ENCODE assay signal across 40 mouse cellular contexts in genomic region chr1:83015329-83015879, GRCm38 (mm10). TPM values are rescaled to one million over a fixed set of nuclear protein-coding genes. Genes with fewer than 3 reads are reported as not detected.
"Had no signal": no experiment of that assay in that cellular context is flagged by ENCODE, and none has a peak within 500 bp of the region (broad histone marks: within the 10 kb centered on the region; RNA-seq: fewer than 3 reads in every experiment).

No protein-coding gene starts in this region.

- DNase-seq: gastrocnemius, postnatal 14 days; gastrocnemius, postnatal 36 days; heart, adult 18-20 months; heart, postnatal 14 days; heart, postnatal 36 days; kidney, adult 11 months; kidney, postnatal 10 days; layer of hippocampus, adult 9-11 months; layer of hippocampus, postnatal 36 days; left cerebral cortex, postnatal 4 days; liver, embryonic 13.5 days; lung, adult 18-20 months had no signal

- H3K4me1 ChIP-seq: heart, embryonic 15.5 days; hindbrain, embryonic 13.5 days; hindbrain, embryonic 15.5 days; limb, embryonic 13.5 days; limb, embryonic 15.5 days; liver, embryonic 13.5 days; liver, embryonic 15.5 days had no signal

- H3K9ac ChIP-seq: heart, embryonic 13.5 days; heart, embryonic 15.5 days; hindbrain, embryonic 13.5 days; hindbrain, embryonic 15.5 days; limb, embryonic 13.5 days; limb, embryonic 15.5 days; liver, embryonic 13.5 days; liver, embryonic 15.5 days had no signal

- H3K4me2 ChIP-seq: heart, embryonic 11.5 days; heart, embryonic 13.5 days; heart, embryonic 15.5 days; hindbrain, embryonic 13.5 days; hindbrain, embryonic 15.5 days; limb, embryonic 13.5 days; limb, embryonic 15.5 days; liver, embryonic 11.5 days; liver, embryonic 13.5 days; liver, embryonic 15.5 days had no signal

- H3K27ac ChIP-seq: heart, embryonic 13.5 days; heart, embryonic 15.5 days; hindbrain, embryonic 13.5 days; hindbrain, embryonic 15.5 days; hindbrain, postnatal 0 days; limb, embryonic 13.5 days; limb, embryonic 15.5 days; liver, embryonic 13.5 days; liver, embryonic 15.5 days had no signal

- H3K4me3 ChIP-seq: heart, embryonic 13.5 days; heart, embryonic 15.5 days; hindbrain, embryonic 13.5 days; hindbrain, embryonic 15.5 days; limb, embryonic 13.5 days; limb, embryonic 15.5 days; liver, embryonic 13.5 days; liver, embryonic 15.5 days had no signal

- H3K9me3 ChIP-seq: heart, embryonic 13.5 days; heart, embryonic 15.5 days; hindbrain, embryonic 13.5 days; hindbrain, embryonic 15.5 days; limb, embryonic 15.5 days; liver, embryonic 13.5 days; liver, embryonic 15.5 days had no signal

- H3K36me3 ChIP-seq: heart, embryonic 13.5 days; heart, embryonic 15.5 days; hindbrain, embryonic 13.5 days; hindbrain, embryonic 15.5 days; limb, embryonic 13.5 days; limb, embryonic 15.5 days; liver, embryonic 13.5 days; liver, embryonic 15.5 days had no signal

- H3K27me3 ChIP-seq: heart, embryonic 13.5 days; heart, embryonic 15.5 days; hindbrain, embryonic 13.5 days; hindbrain, embryonic 15.5 days; limb, embryonic 13.5 days; limb, embryonic 15.5 days; liver, embryonic 13.5 days; liver, embryonic 15.5 days had no signal

RNA-seq across cellular contexts. Expression of gene Gm47959, which starts 15.1 kb away (rescaled TPM):
- total RNA-seq: gastrocnemius, adult 18-20 months; gastrocnemius, adult 8-10 months; gastrocnemius, postnatal 14 days; gastrocnemius, postnatal 36 days; heart, adult 18-20 months; heart, postnatal 14 days; heart, postnatal 36 days; hematopoietic stem cell, adult 5-6 weeks; hindbrain, postnatal 0 days; layer of hippocampus, adult 18-20 months; layer of hippocampus, adult 8-10 months; layer of hippocampus, postnatal 14 days; layer of hippocampus, postnatal 36 days; left cerebral cortex, adult 18-20 months; left cerebral cortex, adult 8-10 months; left cerebral cortex, postnatal 10 days; left cerebral cortex, postnatal 25 days; left cerebral cortex, postnatal 4 days had no signal
- polyA plus RNA-seq: gonadal fat pad, adult 2 months; heart, embryonic 11.5 days; heart, embryonic 13.5 days; heart, embryonic 15.5 days; heart, postnatal 0 days; hindbrain, embryonic 11.5 days; hindbrain, embryonic 13.5 days; hindbrain, embryonic 15.5 days; hindbrain, postnatal 0 days; intestine, embryonic 14.5 days; intestine, embryonic 16.5 days; kidney, embryonic 16.5 days; large intestine, adult 2 months; limb, embryonic 11.5 days; limb, embryonic 13.5 days; limb, embryonic 15.5 days; liver, embryonic 11.5 days; liver, embryonic 13.5 days; liver, embryonic 15.5 days had no signal

RNA-seq across cellular contexts. Expression of gene Slc19a3, which starts 22.8 kb away (rescaled TPM):
- total RNA-seq: gastrocnemius, adult 18-20 months; gastrocnemius, postnatal 14 days; gastrocnemius, postnatal 36 days had no signal

RNA-seq across cellular contexts. Expression of gene Krtap28-10, which starts 26.9 kb away (rescaled TPM):
- total RNA-seq: gastrocnemius, adult 18-20 months; gastrocnemius, adult 8-10 months; gastrocnemius, postnatal 14 days; gastrocnemius, postnatal 36 days; heart, adult 18-20 months; heart, postnatal 14 days; heart, postnatal 36 days; hematopoietic stem cell, adult 5-6 weeks; hindbrain, postnatal 0 days; layer of hippocampus, adult 18-20 months; layer of hippocampus, adult 8-10 months; layer of hippocampus, postnatal 14 days; layer of hippocampus, postnatal 36 days; left cerebral cortex, adult 18-20 months; left cerebral cortex, adult 8-10 months; left cerebral cortex, postnatal 10 days; left cerebral cortex, postnatal 25 days; left cerebral cortex, postnatal 4 days had no signal
- polyA plus RNA-seq: gonadal fat pad, adult 2 months; heart, embryonic 11.5 days; heart, embryonic 13.5 days; heart, embryonic 15.5 days; heart, postnatal 0 days; hindbrain, embryonic 11.5 days; hindbrain, embryonic 13.5 days; hindbrain, embryonic 15.5 days; hindbrain, postnatal 0 days; intestine, embryonic 14.5 days; intestine, embryonic 16.5 days; kidney, embryonic 16.5 days; large intestine, adult 2 months; limb, embryonic 11.5 days; limb, embryonic 13.5 days; limb, embryonic 15.5 days; liver, embryonic 11.5 days; liver, embryonic 13.5 days; liver, embryonic 15.5 days had no signal

RNA-seq across cellular contexts. Expression of gene Gm47969, which starts 29.3 kb away (rescaled TPM):
- total RNA-seq: gastrocnemius, adult 18-20 months; gastrocnemius, adult 8-10 months; gastrocnemius, postnatal 14 days; gastrocnemius, postnatal 36 days; heart, adult 18-20 months; heart, postnatal 14 days; heart, postnatal 36 days; hematopoietic stem cell, adult 5-6 weeks; hindbrain, postnatal 0 days; layer of hippocampus, adult 18-20 months; layer of hippocampus, adult 8-10 months; layer of hippocampus, postnatal 14 days; layer of hippocampus, postnatal 36 days; left cerebral cortex, adult 18-20 months; left cerebral cortex, adult 8-10 months; left cerebral cortex, postnatal 10 days; left cerebral cortex, postnatal 25 days; left cerebral cortex, postnatal 4 days had no signal
- polyA plus RNA-seq: gonadal fat pad, adult 2 months; heart, embryonic 11.5 days; heart, embryonic 13.5 days; heart, embryonic 15.5 days; heart, postnatal 0 days; hindbrain, embryonic 11.5 days; hindbrain, embryonic 13.5 days; hindbrain, embryonic 15.5 days; hindbrain, postnatal 0 days; intestine, embryonic 14.5 days; intestine, embryonic 16.5 days; kidney, embryonic 16.5 days; large intestine, adult 2 months; limb, embryonic 11.5 days; limb, embryonic 13.5 days; limb, embryonic 15.5 days; liver, embryonic 11.5 days; liver, embryonic 13.5 days; liver, embryonic 15.5 days had no signal

RNA-seq across cellular contexts. Expression of gene A030005K14Rik, which starts 43.8 kb away (rescaled TPM):
- total RNA-seq: gastrocnemius, adult 18-20 months; gastrocnemius, adult 8-10 months; gastrocnemius, postnatal 14 days; gastrocnemius, postnatal 36 days; heart, adult 18-20 months; heart, postnatal 14 days; heart, postnatal 36 days; hematopoietic stem cell, adult 5-6 weeks; hindbrain, postnatal 0 days; layer of hippocampus, adult 18-20 months; layer of hippocampus, adult 8-10 months; layer of hippocampus, postnatal 14 days; layer of hippocampus, postnatal 36 days; left cerebral cortex, adult 18-20 months; left cerebral cortex, adult 8-10 months; left cerebral cortex, postnatal 10 days; left cerebral cortex, postnatal 25 days; left cerebral cortex, postnatal 4 days had no signal
- polyA plus RNA-seq: gonadal fat pad, adult 2 months; heart, embryonic 11.5 days; heart, embryonic 13.5 days; heart, embryonic 15.5 days; heart, postnatal 0 days; hindbrain, embryonic 11.5 days; hindbrain, embryonic 13.5 days; hindbrain, embryonic 15.5 days; hindbrain, postnatal 0 days; intestine, embryonic 14.5 days; intestine, embryonic 16.5 days; kidney, embryonic 16.5 days; large intestine, adult 2 months; limb, embryonic 11.5 days; limb, embryonic 13.5 days; limb, embryonic 15.5 days; liver, embryonic 11.5 days; liver, embryonic 13.5 days; liver, embryonic 15.5 days had no signal
